Mouse (Mus musculus) naive thymus-derived CD4-positive, alpha-beta T cell, adult 2 months (primary cell): ENCODE results near the gene Deup1.

Experiments used
- DNase-seq: peaks from one replicate; pipeline ENCODE4 v3.0.0-alpha.2; 2011; ENCODE audit warnings: low read depth

The Deup1 gene

GRCm38 (mm10) chr9:15627785-15628287, at the start of gene Deup1:
Gene Deup1, minus strand, starts transcription at chr9:15627933.
- no peak for DNase-seq

GRCm38 (mm10) chr9:15672251-15672650, 44.5 kb upstream of the Deup1 start:
- no peak for DNase-seq

GRCm38 (mm10) chr9:15670002-15670527, 42.3 kb upstream of the Deup1 start:
- DNase-seq = no peak

GRCm38 (mm10) chr9:15669452-15669851, 41.7 kb upstream of the Deup1 start:
- DNase-seq = no peak

- no peak for DNase-seq
Measured at GRCm38 (mm10) chr9:15664606-15665005, 36.9 kb upstream of the Deup1 start.

- no peak for DNase-seq
Measured at GRCm38 (mm10) chr9:15659069-15659468, 31.3 kb upstream of the Deup1 start.

GRCm38 (mm10) chr9:15658236-15658785, 30.6 kb upstream of the Deup1 start:
- DNase-seq = no peak

- DNase-seq = no peak
Measured at GRCm38 (mm10) chr9:15653036-15653435, 25.3 kb upstream of the Deup1 start.

- no peak for DNase-seq
Measured at GRCm38 (mm10) chr9:15649977-15650376, 22.2 kb upstream of the Deup1 start.

GRCm38 (mm10) chr9:15627384-15627783, 349 bp downstream of the Deup1 start:
- no peak for DNase-seq

GRCm38 (mm10) chr9:15624739-15625138, 3.0 kb downstream of the Deup1 start:
- DNase-seq = no peak

GRCm38 (mm10) chr9:15619767-15620166, 8.0 kb downstream of the Deup1 start:
- no peak for DNase-seq

GRCm38 (mm10) chr9:15619020-15619590, 8.6 kb downstream of the Deup1 start:
- no peak for DNase-seq

- DNase-seq = no peak
Measured at GRCm38 (mm10) chr9:15617061-15617460, 10.7 kb downstream of the Deup1 start.

- no peak for DNase-seq
Measured at GRCm38 (mm10) chr9:15616471-15616870, 11.3 kb downstream of the Deup1 start.

GRCm38 (mm10) chr9:15609280-15609930, 18.3 kb downstream of the Deup1 start:
- DNase-seq = peak; percentile 73

GRCm38 (mm10) chr9:15607601-15608000, 20.1 kb downstream of the Deup1 start:
- DNase-seq = no peak

GRCm38 (mm10) chr9:15603156-15603555, 24.6 kb downstream of the Deup1 start:
- DNase-seq = no peak

- DNase-seq = no peak
Measured at GRCm38 (mm10) chr9:15600859-15601540, 26.7 kb downstream of the Deup1 start.

GRCm38 (mm10) chr9:15600156-15600858, 27.4 kb downstream of the Deup1 start:
- no peak for DNase-seq

- no peak for DNase-seq
Measured at GRCm38 (mm10) chr9:15596598-15596997, 31.1 kb downstream of the Deup1 start.

- no peak for DNase-seq
Measured at GRCm38 (mm10) chr9:15594148-15594547, 33.6 kb downstream of the Deup1 start.
